Mouse (Mus musculus): Measurements from ENCODE around the gene Snd1.
"Not testable (repeated sequence)": the region's sequence is repeated elsewhere in the genome, so short reads cannot be mapped to it uniquely, and the experiment has no call there.

The Snd1 gene

DNA sequence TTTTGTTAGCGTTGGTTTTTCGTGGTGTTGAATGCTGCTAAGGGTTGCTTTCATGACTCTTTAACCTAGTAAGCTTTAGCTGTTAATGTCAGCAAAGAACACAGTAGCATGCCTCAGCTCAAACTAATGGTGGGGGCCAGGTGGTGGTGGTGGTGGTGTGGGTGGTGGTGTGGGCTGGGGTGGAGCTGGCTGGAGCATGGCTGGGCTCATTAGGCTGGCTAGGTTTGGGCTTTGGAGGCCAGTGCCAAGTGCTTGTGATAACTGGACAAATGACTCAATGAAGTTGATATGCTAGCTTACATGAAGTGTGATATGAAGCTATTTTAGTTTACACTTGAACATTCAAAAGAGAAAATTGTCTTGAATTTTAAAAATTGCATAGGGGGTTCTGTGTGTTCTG lies 11.1 kb downstream of the Snd1 start:
- DNase-seq (ENCODE audit: low read depth): no peak

DNA sequence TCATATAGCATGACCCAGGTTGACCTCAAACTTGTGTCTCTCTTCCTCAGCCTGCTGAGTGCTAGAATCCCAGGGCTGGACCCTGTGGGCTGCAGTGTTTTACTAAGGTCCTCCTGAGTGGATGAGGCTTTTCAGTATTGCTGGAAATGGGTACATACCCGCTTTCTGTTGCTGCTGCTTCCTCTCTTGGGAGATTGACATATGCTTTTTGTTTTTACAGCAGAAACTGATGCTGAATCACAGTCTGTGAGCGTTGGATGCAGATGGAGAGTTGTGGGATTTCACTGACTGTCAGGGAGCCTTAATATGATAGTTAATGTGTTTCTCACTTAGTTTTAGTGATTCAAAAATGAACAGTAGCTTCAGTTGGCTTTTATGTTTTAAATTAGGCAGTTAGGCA lies 11.5 kb downstream of the Snd1 start:
- DNase-seq (ENCODE audit: low read depth): no peak

DNA sequence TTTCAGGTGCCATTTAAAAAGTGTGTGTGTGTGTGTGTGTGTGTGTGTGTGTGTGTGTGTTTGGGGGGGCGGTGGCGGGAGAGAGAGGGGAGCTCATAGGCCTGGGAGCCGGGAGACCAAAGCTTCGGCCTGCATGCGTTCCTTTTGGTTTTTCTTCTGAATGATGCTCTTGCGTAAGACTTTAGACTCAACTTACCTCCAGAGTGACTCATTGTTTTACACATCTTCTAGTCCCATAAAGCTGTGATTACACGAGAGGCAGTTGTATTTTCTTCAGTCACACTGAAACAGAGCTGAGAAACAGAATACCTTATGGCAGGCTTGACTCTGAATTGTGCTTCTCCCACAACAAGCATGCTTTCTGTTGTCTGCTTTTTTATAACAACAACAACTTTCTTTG lies 12.0 kb downstream of the Snd1 start:
- no peak for DNase-seq (ENCODE audit: low read depth)

DNA sequence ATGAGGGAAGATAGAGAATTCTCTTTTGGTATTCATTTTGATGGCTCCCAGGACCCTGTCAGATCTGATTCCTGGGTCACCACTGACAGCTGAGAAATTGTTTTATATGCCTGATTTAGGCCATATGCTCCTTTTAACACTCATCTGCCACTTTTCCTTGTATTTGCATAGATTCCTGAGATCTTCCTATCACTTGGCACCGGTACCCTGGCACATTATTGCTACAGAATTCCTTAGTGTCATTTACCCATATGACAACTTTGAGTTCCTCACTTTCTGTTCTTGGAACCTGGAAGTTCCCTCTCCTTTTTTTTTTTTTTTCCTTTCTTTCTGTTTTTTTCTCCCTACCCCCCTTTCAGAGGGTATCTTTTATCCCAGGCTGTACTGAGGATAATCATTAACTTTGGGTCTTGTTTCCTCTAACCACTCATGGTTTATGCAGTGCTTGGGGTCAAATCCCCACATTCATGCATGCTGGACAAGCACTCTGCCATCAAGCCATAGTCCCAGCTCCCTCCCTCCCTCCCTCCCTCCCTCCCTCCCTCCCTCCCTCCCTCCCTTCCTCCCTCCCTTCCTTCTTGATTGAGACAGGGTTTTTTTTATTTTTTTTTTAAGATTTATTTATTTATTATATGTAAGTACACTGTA lies 13.4 kb downstream of the Snd1 start:
- DNase-seq (ENCODE audit: low read depth): no peak

DNA sequence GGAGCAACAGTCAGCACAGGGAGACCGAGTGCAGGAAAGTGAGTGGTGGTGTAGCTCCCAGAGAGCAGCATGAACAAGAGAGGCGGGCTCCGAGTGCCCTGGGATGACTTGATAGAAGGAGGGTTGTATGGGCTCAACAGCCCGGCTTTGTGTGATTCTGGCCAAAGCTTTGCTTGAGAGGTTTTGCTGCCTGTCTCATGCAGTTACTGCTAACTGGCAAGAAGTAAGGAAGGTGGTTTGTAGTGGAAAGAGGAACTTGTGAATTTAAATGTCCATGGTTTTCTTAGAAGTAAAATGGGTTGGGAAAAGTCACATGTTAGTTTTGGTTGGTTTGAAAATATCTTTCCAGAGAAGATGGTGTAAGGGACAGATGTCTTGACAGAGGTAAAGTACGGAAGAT lies 15.7 kb downstream of the Snd1 start:
- no peak for DNase-seq (ENCODE audit: low read depth)

DNA sequence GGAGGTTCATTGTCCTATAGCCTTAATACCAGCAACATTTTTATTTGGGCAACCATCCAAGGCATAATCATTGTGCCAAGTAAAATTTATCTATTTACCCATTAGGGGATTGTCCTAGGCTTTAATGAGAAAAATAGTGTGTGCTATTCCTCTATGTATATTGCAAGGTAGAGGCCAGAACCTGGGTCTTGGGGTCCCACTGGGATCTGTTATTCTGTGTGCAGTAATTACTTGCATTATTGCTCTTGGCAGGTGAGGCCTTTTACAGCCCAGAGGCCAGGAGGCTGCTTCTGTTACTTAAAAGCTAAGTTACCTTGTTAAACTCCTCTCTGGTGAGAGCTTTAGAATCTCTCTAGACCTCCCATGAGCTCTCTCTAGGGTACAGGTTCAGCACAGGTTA lies 16.3 kb downstream of the Snd1 start:
- no peak for DNase-seq (ENCODE audit: low read depth)

DNA sequence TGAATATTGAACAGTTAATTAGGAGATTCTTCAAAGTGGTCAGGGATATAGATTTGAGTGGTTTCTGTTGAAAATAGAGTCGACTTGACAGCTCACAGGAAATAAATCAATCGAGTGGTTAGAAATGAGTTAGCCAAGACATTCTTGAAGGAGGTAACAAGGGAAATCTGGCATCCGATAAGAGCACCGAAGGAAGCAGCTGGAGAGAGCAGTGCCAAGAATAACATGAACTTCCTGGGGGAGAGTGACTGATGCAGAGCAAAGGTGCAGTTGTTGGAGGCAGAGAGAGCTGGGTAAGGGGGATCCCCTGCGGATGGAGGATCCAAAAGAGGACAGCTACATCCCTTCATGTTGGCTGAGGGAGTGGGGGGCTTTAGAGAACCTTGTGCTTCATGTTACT lies 22.9 kb downstream of the Snd1 start:
- DNase-seq (ENCODE audit: low read depth): no peak

DNA sequence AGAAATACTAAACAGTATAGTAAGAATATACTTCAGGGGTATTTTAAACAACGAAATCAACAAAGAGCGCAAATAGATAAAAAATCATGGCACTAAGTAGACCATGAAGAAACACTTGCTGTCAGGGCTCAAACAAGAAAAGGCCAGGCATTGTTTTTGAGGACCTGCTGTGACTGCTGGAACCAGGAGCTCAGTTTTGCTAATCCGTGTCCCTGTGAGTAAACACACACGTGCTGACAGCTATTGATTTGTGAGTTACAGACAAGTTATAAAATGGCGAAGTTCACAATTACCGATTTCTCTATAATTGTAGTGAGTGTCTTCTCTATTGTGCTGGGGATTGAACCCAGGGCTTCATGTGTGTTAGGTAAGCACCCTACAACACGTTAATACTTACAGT lies 27.6 kb downstream of the Snd1 start:
- no peak for DNase-seq (ENCODE audit: low read depth)

DNA sequence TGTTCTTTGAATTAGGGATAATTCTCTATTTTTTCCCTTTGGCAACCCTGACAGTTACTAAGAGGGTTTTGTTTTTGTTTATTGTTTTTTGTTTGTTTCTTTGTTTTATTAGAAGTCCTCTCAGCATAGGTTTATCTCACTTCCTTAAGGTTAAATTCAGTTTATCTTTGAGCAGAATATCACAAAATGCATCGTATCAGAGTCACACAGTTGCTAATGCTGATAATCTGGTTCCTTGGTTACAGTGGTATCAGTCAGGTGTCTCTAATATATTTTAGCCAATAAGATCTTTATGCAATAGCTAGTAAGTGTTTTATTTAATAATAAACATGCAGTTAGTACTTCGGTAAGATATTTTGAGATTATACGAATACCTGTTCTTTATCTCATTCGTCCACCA lies 28.2 kb downstream of the Snd1 start:
- DNase-seq (ENCODE audit: low read depth): no peak

DNA sequence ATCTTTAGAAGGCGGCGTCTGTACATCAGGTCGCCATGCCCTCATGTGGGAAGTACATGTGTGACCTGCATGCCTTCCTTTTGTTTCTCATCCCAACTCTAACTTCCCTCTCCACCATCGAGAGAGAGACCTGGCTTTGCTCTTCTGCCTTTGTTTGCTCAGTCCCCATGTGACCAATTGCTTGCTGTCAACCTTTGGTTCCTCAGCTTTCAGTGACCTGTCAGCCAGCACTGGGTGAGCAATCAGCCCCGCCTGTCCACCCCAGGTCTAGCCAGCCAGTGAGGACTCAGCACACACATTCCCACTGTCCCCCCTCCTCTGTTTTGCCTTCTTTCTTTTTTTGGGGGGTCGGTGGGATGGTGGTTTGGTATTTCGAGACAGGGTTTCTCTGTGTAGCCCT lies 29.7 kb downstream of the Snd1 start:
- no peak for DNase-seq (ENCODE audit: low read depth)

DNA sequence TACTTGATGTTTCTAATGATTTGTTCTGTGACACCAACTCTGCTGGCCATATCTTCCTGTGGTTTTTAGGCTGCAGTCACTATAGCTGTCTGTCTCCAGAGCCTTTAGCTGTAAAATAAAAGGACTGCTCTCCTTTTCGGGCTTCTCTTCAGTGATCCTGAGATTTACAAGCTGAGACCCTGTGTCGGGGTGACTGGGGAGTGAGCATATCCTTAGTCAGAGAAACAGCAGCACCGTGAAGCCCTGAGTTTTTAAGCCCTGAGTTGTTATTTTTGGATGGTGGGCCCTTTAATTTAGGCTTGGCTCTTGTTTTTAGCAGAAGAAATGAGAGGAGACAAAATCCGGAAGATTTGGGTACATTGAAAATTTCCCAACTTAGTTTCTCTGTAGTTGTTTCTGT lies 32.8 kb downstream of the Snd1 start:
- no peak for DNase-seq (ENCODE audit: low read depth)

DNA sequence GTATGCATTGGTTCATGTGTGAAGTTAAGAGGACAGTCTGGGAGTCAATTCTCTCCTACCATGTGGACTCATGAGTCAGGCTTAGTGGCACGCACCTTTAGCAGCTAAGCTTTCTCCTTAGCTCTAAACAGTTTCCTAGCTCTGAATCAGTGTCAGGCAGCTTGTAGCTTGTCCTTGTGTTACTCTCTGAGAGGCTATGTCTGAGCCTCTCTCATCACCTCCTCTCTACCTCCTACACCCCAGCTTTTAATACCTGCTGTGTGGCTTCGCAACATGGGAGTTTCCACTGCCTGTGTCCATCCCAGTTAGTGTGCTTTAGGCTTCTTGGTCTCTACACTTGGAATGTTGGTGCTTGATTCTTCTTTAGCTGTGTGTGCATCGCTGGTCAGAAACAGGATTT lies 39.3 kb downstream of the Snd1 start:
- no peak for DNase-seq (ENCODE audit: low read depth)

DNA sequence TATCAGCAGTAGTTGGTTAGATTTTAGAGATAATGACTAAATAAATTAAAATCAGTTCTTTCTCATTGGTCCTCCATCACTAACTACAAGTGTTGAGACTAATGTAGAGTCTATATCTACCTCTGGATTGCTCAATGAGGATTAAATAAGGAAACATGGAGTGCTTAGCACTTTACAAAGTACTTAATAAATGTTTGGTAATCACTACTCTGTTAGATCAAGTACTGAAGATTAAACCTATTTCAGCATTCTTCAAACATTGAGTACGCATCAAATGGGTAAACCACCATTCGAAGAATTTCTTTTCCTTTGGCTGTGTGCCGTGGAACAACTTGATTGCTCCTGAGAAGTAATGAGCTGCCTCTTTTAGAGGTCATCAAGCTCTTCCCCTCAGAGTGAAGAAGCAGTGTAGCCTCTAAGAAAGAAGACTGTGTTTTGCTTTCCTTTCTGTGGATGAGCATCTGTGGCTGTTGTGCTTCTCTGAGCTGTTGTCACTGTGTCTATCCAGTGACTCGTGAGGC lies 40.0 kb downstream of the Snd1 start:
- DNase-seq (ENCODE audit: low read depth): no peak

DNA sequence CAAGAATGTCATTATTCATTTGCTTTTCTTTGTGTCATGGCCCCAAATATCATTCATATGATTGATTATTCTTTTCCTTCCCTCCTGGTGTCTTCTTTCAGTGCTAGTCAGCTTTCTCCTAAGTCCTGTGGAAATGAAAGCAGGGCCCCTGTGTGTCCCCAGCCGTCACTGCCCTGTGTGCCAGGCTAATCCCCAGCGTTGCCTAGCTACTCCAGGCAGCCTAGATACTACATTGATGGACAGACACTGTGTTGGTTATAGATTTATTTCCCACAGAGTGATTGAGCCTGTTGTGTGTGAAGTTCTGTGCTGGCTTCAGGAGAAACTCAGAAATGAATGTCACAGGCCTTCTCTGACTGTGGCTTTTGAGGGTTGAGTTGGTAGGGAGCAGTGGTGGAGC lies 41.7 kb downstream of the Snd1 start:
- no peak for DNase-seq (ENCODE audit: low read depth)

DNA sequence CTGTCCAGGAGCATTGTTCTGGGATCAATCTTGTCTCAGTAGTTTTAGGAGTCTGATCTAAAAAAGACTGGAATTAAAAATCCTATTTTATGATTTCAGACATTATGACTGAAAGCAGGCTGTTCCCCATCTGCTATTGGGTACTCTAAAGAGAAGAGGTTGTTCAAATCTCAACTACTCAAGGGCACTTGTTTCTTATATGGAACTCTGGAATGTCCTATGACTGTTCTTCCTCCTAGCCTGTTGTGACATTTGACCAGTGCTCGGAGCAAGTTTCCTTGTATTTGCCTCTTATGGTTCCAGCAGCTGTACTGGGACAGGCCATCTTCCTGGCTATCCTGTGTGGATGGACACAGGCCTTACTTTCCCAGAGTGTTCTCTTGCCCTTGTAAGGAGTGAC lies 42.1 kb downstream of the Snd1 start:
- no peak for DNase-seq (ENCODE audit: low read depth)

DNA sequence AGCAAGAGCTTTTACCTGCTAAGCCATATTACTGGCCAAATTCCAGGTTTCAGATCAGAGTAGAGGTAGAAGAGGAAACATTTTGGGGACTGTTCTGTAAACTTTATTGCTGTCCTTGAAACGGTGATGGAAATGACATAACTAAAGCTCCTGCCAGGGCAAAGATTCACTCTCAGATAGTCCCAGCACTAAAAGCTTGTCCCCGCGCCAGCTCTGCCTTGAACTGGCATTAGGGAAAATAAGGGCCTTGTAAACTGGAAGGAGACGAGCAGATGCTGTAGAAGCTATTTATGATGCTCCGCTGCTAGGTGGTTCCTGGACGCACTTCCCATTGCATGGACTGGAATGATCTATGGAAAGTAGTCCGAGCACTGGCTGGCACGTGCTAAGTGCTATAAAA lies 44.5 kb downstream of the Snd1 start:
- no peak for DNase-seq (ENCODE audit: low read depth)

DNA sequence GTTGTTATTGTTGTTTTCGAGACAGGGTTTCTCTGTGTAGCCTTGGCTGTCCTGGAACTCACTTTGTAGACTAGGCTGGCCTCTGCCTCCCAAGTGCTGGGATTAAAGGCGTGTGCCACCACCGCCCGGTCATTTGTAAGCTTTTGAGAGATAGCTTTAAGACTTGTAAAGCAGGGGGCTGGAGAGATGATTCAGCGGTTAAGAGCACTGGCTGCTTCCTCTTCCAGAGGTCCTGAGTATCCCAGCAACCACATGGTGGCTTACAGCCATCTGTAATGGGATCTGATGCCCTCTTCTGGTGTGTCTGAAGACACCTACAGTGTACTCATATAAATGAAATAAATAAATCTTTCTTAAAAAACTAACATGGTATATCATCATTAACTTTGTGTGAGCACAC lies 45.8 kb downstream of the Snd1 start:
- DNase-seq (ENCODE audit: low read depth): not testable (repeated sequence)

DNA sequence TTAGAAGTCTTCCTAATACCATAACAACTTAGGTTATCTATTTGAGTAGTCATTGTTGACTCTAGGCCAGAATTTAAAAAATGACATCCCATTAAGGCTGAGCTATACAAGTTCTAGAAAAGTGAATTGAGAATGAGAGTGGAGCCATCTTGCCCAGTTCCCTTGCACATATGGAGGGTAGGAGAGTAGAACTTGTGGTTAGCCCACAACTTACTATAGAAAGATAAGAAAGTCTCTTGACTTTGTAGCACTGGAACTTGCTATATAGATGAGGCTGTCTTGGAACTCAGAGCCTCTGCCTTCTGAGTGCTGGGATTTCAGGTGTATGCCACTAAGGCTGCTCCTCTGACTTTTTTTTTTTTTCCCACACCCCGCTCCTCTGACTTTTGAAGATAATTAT lies 46.5 kb downstream of the Snd1 start:
- DNase-seq (ENCODE audit: low read depth): no peak

DNA sequence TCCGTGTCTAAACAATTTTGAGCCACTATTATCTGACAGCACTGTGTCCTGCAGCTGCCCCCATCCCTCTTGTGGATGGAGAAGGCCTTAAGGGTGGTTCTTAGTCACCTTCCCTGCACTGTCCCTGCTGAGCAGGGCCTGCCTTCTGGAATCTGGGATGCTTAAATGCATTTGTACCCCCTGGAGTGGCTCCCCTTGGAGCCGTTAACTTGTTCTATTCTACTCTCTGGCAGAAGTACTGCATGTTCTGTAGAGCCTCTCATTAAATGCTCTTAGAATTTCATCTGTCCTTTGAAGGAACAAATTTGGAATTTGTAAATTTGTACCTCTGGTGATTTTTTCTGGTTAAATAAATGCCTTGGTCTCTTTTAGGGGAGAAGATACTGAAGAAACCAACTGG lies 50.6 kb downstream of the Snd1 start:
- DNase-seq (ENCODE audit: low read depth): no peak

DNA sequence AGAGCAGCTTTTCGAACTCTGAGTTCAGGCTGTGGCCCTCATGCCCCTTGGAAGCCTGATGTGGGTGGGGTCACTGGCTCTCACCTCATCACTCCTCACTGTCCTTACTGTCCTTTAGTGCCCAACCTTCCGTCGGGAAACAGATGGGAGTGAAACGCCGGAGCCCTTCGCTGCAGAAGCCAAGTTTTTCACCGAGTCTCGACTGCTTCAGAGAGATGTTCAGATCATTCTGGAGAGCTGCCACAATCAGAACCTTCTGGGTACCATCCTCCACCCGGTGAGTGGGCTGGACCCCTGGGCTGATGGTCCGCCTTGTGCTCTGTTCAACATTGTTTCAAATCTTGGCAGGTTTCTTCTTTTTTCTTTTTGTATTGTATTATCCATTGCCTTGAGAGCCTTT lies 52.5 kb downstream of the Snd1 start:
- no peak for DNase-seq (ENCODE audit: low read depth)

DNA sequence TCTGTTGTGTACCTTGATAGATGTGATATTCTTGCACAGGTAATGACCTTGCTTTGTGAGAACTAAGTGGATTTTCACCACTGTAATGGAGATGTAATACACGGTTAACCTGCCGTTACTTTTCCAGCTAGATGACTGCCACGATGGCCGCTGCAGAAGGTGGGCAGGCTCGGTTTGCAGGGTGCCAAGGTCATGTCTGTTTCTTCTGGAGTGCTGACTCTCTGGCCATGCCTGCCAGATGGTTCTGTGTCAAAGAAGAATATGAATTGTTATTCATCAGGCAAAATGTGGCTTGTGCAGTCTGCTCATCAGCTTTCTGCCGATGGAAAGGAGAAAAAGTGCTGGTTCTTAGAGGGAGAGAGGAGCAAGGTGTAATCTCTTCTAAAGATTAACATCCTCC lies 53.3 kb downstream of the Snd1 start:
- DNase-seq (ENCODE audit: low read depth): no peak

DNA sequence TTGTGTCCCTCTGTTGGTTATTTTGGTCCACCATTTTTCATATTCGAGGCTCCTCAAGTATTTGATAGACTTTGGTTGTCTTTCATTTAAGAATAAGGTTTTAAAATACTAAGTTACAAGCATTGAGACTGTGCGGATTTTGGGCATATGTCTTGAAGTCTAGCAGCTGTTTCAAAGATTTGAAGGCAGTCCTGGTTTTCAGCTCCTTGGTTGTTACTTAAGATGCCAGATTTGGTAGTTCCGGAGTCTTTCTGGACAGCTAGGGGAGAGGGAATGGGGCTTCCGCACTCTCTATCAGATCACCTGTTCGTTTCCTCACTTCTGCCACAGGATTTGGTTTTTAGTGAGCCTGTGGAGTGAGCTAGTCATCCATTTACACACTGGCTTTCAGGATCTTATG lies 61.5 kb downstream of the Snd1 start:
- no peak for DNase-seq (ENCODE audit: low read depth)

DNA sequence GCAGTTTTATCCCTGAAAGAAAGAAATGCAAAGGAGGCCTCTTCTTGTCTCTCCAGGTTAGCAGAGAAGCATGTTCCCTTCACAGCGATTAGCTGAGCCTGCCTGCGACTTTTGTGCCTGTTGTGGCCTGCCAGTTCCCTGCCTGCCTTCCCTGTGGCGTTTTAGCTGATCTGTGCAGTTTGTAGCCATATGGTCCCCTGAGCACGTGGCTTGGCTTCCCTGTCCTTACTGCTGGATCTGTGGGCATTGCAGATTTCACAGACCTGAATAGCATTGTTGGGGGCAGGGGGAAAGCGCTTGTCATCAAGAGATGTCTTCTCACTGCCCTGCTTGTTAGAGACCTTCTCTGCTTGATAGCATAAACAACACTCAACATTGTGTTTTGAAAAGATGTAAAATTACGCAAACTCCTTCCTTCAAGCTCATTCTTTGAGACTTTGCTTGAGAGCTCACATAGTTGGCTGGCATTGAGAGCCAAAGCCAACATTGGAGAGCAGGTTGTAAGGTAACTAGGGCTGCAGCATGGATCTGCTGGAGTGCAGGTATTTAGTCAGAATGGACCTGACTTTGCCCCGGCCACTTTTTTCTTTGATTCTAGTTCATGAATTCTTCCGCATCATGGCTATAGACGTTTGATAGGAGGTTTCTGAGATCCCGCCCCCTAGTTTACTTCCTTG lies 63.0 kb downstream of the Snd1 start:
- DNase-seq (ENCODE audit: low read depth): no peak

DNA sequence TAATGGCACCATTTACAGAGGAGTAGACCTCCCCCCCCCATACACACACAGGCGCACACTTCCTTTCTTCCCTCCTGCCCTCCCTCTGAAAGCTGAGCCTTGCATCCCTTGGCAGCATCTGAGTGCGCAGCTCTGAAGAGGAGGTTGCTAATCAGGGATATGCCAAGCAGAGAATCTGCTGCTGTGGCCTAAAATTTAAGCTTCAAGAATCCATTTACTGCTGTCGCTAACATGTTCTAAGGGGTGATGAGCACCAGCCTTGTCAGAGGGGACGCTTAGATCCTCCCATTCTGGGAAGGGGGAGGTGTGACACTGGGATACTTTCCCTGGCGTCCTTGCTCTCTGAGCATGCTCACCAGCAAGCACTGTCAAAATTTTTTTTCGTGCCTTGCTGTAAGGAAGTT lies 67.4 kb downstream of the Snd1 start:
- DNase-seq (ENCODE audit: low read depth): no peak
